Mouse (Mus musculus): ENCODE measurements around the gene Tesc. TPM values are rescaled to one million over a fixed set of nuclear protein-coding genes. Genes with fewer than 3 reads are reported as not detected.

The Tesc gene
- not detected in 2 replicates for polyA plus RNA-seq (2012; ENCODE audit: insufficient read depth, insufficient read length, missing spikeins)

GRCm38 (mm10) chr5:118027698-118028190, at the start of gene Tesc:
Tesc (plus strand) TSS chr5:118027743.
- Histone ChIP-seq H3K27ac (ENCODE audit: insufficient read depth, low read depth, low read length) (no peak within 1 kb of the TSS), H3K4me1 (ENCODE audit: control insufficient read depth, insufficient read depth, low read length) (no peaks in the 10 kb centered on the region), H3K4me3 (ENCODE audit: insufficient read depth, low read length) (peak within 1 kb of the TSS; percentile 43)
- TF ChIP-seq CTCF (IDR thresholded peaks at IDR 0.05; ENCODE audit: low read depth, low read length) (no peak), POLR2A (IDR thresholded peaks at IDR 0.05; ENCODE audit: borderline replicate concordance, low read depth, low read length) (no peak)

GRCm38 (mm10) chr5:117978159-117978697, 49.3 kb upstream of the Tesc start:
- Histone ChIP-seq H3K4me3 (ENCODE audit: insufficient read depth, low read length) (peak overlapping the region; percentile 96), H3K27ac (ENCODE audit: insufficient read depth, low read depth, low read length) (peak overlapping the region; percentile 65), H3K4me1 (ENCODE audit: control insufficient read depth, insufficient read depth, low read length) (peaks cover 12% of the 10 kb centered on the region)
- TF ChIP-seq POLR2A (IDR thresholded peaks at IDR 0.05; ENCODE audit: borderline replicate concordance, low read depth, low read length) (no peak), CTCF (IDR thresholded peaks at IDR 0.05; ENCODE audit: low read depth, low read length) (no peak)

GRCm38 (mm10) chr5:117979082-117979481, 48.5 kb upstream of the Tesc start:
- Histone ChIP-seq H3K27ac (ENCODE audit: insufficient read depth, low read depth, low read length) (no peak overlapping the region), H3K4me3 (ENCODE audit: insufficient read depth, low read length) (no peak overlapping the region), H3K4me1 (ENCODE audit: control insufficient read depth, insufficient read depth, low read length) (peaks cover 12% of the 10 kb centered on the region)
- no peak for TF ChIP-seq POLR2A (IDR thresholded peaks at IDR 0.05; ENCODE audit: borderline replicate concordance, low read depth, low read length)
- TF ChIP-seq CTCF (IDR thresholded peaks at IDR 0.05; ENCODE audit: low read depth, low read length): no peak

- Histone ChIP-seq H3K27ac (ENCODE audit: insufficient read depth, low read depth, low read length) (no peak overlapping the region), H3K4me3 (ENCODE audit: insufficient read depth, low read length) (no peak overlapping the region), H3K4me1 (ENCODE audit: control insufficient read depth, insufficient read depth, low read length) (peaks cover 12% of the 10 kb centered on the region)
- TF ChIP-seq CTCF (IDR thresholded peaks at IDR 0.05; ENCODE audit: low read depth, low read length) (no peak), POLR2A (IDR thresholded peaks at IDR 0.05; ENCODE audit: borderline replicate concordance, low read depth, low read length) (no peak)
Observed at GRCm38 (mm10) chr5:117980921-117981320, 46.6 kb upstream of the Tesc start.

GRCm38 (mm10) chr5:117981943-117982342, 45.6 kb upstream of the Tesc start:
- Histone ChIP-seq H3K27ac (ENCODE audit: insufficient read depth, low read depth, low read length) (no peak overlapping the region), H3K4me1 (ENCODE audit: control insufficient read depth, insufficient read depth, low read length) (peaks cover 12% of the 10 kb centered on the region), H3K4me3 (ENCODE audit: insufficient read depth, low read length) (no peak overlapping the region)
- TF ChIP-seq CTCF (IDR thresholded peaks at IDR 0.05; ENCODE audit: low read depth, low read length) (no peak), POLR2A (IDR thresholded peaks at IDR 0.05; ENCODE audit: borderline replicate concordance, low read depth, low read length) (no peak)

GRCm38 (mm10) chr5:117986327-117986726, 41.2 kb upstream of the Tesc start:
- no peaks in the 10 kb centered on the region for H3K4me1 ChIP-seq (ENCODE audit: control insufficient read depth, insufficient read depth, low read length)
- H3K27ac ChIP-seq (ENCODE audit: insufficient read depth, low read depth, low read length): no peak overlapping the region
- no peak overlapping the region for H3K4me3 ChIP-seq (ENCODE audit: insufficient read depth, low read length)
- no peak for TF ChIP-seq POLR2A (IDR thresholded peaks at IDR 0.05; ENCODE audit: borderline replicate concordance, low read depth, low read length)
- TF ChIP-seq CTCF (IDR thresholded peaks at IDR 0.05; ENCODE audit: low read depth, low read length): no peak

- H3K4me3 ChIP-seq (ENCODE audit: insufficient read depth, low read length): no peak overlapping the region
- TF ChIP-seq POLR2A (IDR thresholded peaks at IDR 0.05; ENCODE audit: borderline replicate concordance, low read depth, low read length) (no peak), CTCF (IDR thresholded peaks at IDR 0.05; ENCODE audit: low read depth, low read length) (no peak)
- no peaks in the 10 kb centered on the region for H3K4me1 ChIP-seq (ENCODE audit: control insufficient read depth, insufficient read depth, low read length)
- H3K27ac ChIP-seq (ENCODE audit: insufficient read depth, low read depth, low read length): no peak overlapping the region
Observed at GRCm38 (mm10) chr5:117987891-117988290, 39.7 kb upstream of the Tesc start.

- TF ChIP-seq POLR2A (IDR thresholded peaks at IDR 0.05; ENCODE audit: borderline replicate concordance, low read depth, low read length) (no peak), CTCF (IDR thresholded peaks at IDR 0.05; ENCODE audit: low read depth, low read length) (no peak)
- H3K27ac ChIP-seq (ENCODE audit: insufficient read depth, low read depth, low read length): no peak overlapping the region
- no peak overlapping the region for H3K4me3 ChIP-seq (ENCODE audit: insufficient read depth, low read length)
Observed at GRCm38 (mm10) chr5:117988367-117988766, 39.2 kb upstream of the Tesc start.

GRCm38 (mm10) chr5:117989773-117990172, 37.8 kb upstream of the Tesc start:
- Histone ChIP-seq H3K4me3 (ENCODE audit: insufficient read depth, low read length) (no peak overlapping the region), H3K27ac (ENCODE audit: insufficient read depth, low read depth, low read length) (no peak overlapping the region), H3K4me1 (ENCODE audit: control insufficient read depth, insufficient read depth, low read length) (no peaks in the 10 kb centered on the region)
- TF ChIP-seq CTCF (IDR thresholded peaks at IDR 0.05; ENCODE audit: low read depth, low read length) (no peak), POLR2A (IDR thresholded peaks at IDR 0.05; ENCODE audit: borderline replicate concordance, low read depth, low read length) (no peak)

More at GRCm38 (mm10) chr5:117988367-117988766, 39.2 kb upstream of the Tesc start:
- no peaks in the 10 kb centered on the region for H3K4me1 ChIP-seq (ENCODE audit: control insufficient read depth, insufficient read depth, low read length)

- no peak overlapping the region for H3K27ac ChIP-seq (ENCODE audit: insufficient read depth, low read depth, low read length)
- no peak for TF ChIP-seq POLR2A (IDR thresholded peaks at IDR 0.05; ENCODE audit: borderline replicate concordance, low read depth, low read length)
- no peak for TF ChIP-seq CTCF (IDR thresholded peaks at IDR 0.05; ENCODE audit: low read depth, low read length)
- no peaks in the 10 kb centered on the region for H3K4me1 ChIP-seq (ENCODE audit: control insufficient read depth, insufficient read depth, low read length)
- H3K4me3 ChIP-seq (ENCODE audit: insufficient read depth, low read length): no peak overlapping the region
Observed at GRCm38 (mm10) chr5:117990957-117991356, 36.6 kb upstream of the Tesc start.
